Mouse (Mus musculus) embryonic fibroblast, embryonic 13.5 days (primary cell): ENCODE results near the gene Pepd.

ENCODE experiments used
- CTCF ChIP-seq: IDR thresholded peaks from 2 replicates; pipeline ENCODE4 v1.5.1; 2011; ENCODE audit warnings: mild to moderate bottlenecking, control low read depth, low read length, moderate library complexity, borderline replicate concordance; ENCODE audit not compliant: insufficient read depth
- POLR2A ChIP-seq: IDR thresholded peaks from 2 replicates; pipeline ENCODE4 v1.6.1; 2011; ENCODE audit warnings: low read depth, mild to moderate bottlenecking, control low read depth, low read length, moderate library complexity

DNA sequence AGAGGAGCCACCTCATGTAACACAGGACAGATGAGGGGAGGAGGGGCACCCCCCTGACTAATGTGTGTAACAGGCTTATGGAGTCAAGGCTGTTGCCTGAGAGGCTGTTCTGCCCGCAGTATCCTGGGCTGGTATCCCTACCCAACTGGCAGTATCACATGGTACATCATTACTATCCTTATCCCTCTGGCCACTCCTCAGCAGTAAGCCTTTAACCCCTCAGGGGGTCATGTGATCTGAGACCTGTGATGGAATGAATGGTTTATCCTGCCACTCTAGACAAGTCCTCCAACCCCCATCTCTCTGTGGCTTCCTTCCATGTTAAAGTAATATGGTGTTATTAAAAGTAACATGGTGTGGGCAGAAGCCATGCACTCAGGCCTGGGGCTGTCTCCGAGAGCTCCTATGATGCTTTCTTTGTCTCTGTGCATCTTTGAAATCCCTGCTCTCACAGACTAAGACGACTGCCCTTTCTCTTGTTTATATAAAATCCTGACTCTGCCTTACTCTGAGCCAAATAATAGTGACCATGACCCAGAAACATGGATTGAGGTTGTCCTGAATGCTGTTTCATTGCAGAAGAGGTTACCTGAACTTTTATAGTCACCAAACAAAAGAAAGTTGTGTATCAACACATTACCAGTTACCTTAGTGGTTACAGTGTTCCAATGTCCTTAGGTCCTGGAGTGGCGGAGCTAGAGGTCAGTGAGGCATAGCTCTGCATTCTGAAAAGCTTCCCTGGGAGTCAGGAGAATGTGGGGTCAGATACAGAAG lies 71.7 kb downstream of the Pepd start:
- TF ChIP-seq CTCF, result no peak
- TF ChIP-seq POLR2A, result no peak
